Mouse (Mus musculus): ENCODE measurements around the gene Tada1.

GRCm38 (mm10) chr1:166342539-166342938, 36.4 kb upstream of the Tada1 start:
- TF ChIP-seq EP300 (IDR thresholded peaks at IDR 0.05) (no peak), CTCF (IDR thresholded peaks at IDR 0.05) (no peak)
